Mouse (Mus musculus) MEL (cell line): Measurements from ENCODE around the gene Tmem269. TPM values are rescaled to one million over a fixed set of nuclear protein-coding genes. Genes with fewer than 3 reads are reported as not detected.
A peak's percentile ranks its signal among the peaks of the same experiment; 100 is the strongest.

ENCODE experiments used
- DNase-seq: peaks from one replicate; pipeline ENCODE4 v3.0.0; 2011; ENCODE audit warnings: low read depth, low spot score
- H3K27ac ChIP-seq: 2 replicates; pipeline ENCODE4 v1.5.1; 2012; ENCODE audit warnings: low read depth, mild to moderate bottlenecking, control low read depth, low read length, moderate library complexity; ENCODE audit not compliant: control insufficient read depth
- H3K27me3 ChIP-seq, 2 experiments: fragments of 150-350 bp in 1 of 2; sonication (generic) in 1 of 2; 2 replicates each; pipeline ENCODE4 v1.6.1; 2012; ENCODE audit warnings: low read length in 2 of 2, mild to moderate bottlenecking in 2 of 2, improper control_type of control experiment in 1 of 2, moderate library complexity in 1 of 2; ENCODE audit not compliant: insufficient read depth in 2 of 2, control insufficient read depth in 1 of 2
- H3K36me3 ChIP-seq, 2 experiments: 2 replicates each; pipeline ENCODE4 v1.6.1; 2012 to 2014; ENCODE audit warnings: low read length in 2 of 2, improper control_type of control experiment in 1 of 2, inconsistent platforms in 1 of 2, mild to moderate bottlenecking in 1 of 2; ENCODE audit not compliant: insufficient read depth in 2 of 2, control insufficient read depth in 1 of 2
- H3K4me1 ChIP-seq, 2 experiments: fragments of 150-350 bp in 1 of 2; sonication (generic) in 1 of 2; 2 replicates each; pipeline ENCODE4 v1.6.1; 2012; ENCODE audit warnings: low read length in 2 of 2, improper control_type of control experiment in 1 of 2, mild to moderate bottlenecking in 1 of 2; ENCODE audit not compliant: insufficient read depth in 2 of 2, control insufficient read depth in 1 of 2
- H3K4me3 ChIP-seq, 2 experiments: fragments of 150-350 bp in 1 of 2; sonication (generic) in 1 of 2; 2 replicates each; pipeline ENCODE4 v1.5.1; 2012; ENCODE audit warnings: low read depth in 2 of 2, low read length in 2 of 2, mild to moderate bottlenecking in 2 of 2, moderate library complexity in 2 of 2, control low read depth in 1 of 2, improper control_type of control experiment in 1 of 2; ENCODE audit not compliant: control insufficient read depth in 1 of 2, insufficient read depth in 1 of 2
- H3K79me2 ChIP-seq: 2 replicates; pipeline ENCODE4 v1.6.1; 2012; ENCODE audit warnings: mild to moderate bottlenecking, low read length, moderate library complexity; ENCODE audit not compliant: control insufficient read depth, poor library complexity, insufficient read depth
- H3K9ac ChIP-seq: 2 replicates; pipeline ENCODE4 v1.6.1; 2012; ENCODE audit warnings: low read depth, mild to moderate bottlenecking, control low read depth, low read length, moderate library complexity; ENCODE audit not compliant: control insufficient read depth, poor library complexity, severe bottlenecking
- H3K9me3 ChIP-seq: fragments of 150-350 bp; sonication (generic); replicated peaks from 2 replicates; pipeline ENCODE4 v1.6.1; 2012; ENCODE audit warnings: mild to moderate bottlenecking, low read length, improper control_type of control experiment, moderate library complexity; ENCODE audit not compliant: insufficient read depth
- BHLHE40 ChIP-seq: IDR thresholded peaks from 2 replicates; pipeline ENCODE4 v1.6.1; 2012; ENCODE audit warnings: low read depth, mild to moderate bottlenecking, inconsistent platforms, low read length, improper control_type of control experiment, borderline replicate concordance
- CHD1 ChIP-seq: IDR thresholded peaks from 2 replicates; pipeline ENCODE4 v1.6.1; 2012; ENCODE audit warnings: low read depth, mild to moderate bottlenecking, inconsistent platforms, low read length, improper control_type of control experiment
- CHD2 ChIP-seq: IDR thresholded peaks from 2 replicates; pipeline ENCODE4 v1.6.1; 2011; ENCODE audit warnings: low read length, improper control_type of control experiment
- CTCF ChIP-seq, 3 experiments: IDR thresholded peaks in 2 of 3; conservative IDR thresholded peaks in 1 of 3; 2 replicates each; pipeline ENCODE4 v1.5.1; 2011 to 2012; ENCODE audit warnings: low read length in 3 of 3, low read depth in 2 of 3, mild to moderate bottlenecking in 2 of 3, improper control_type of control experiment in 1 of 3, inconsistent platforms in 1 of 3, mixed read lengths in 1 of 3, moderate library complexity in 1 of 3; ENCODE audit not compliant: control insufficient read depth in 1 of 3, insufficient read depth in 1 of 3, poor library complexity in 1 of 3, severe bottlenecking in 1 of 3
- E2F4 ChIP-seq: IDR thresholded peaks from 2 replicates; pipeline ENCODE4 v1.6.1; 2011; ENCODE audit warnings: low read depth, low read length, improper control_type of control experiment, borderline replicate concordance
- ETS1 ChIP-seq: IDR thresholded peaks from 2 replicates; pipeline ENCODE4 v1.6.1; 2012; ENCODE audit warnings: low read depth, mild to moderate bottlenecking, inconsistent platforms, low read length, improper control_type of control experiment, moderate library complexity
- GABPA ChIP-seq: IDR thresholded peaks from 2 replicates; pipeline ENCODE4 v1.6.1; 2012; ENCODE audit warnings: low read depth, mild to moderate bottlenecking, inconsistent platforms, low read length, improper control_type of control experiment, moderate library complexity
- GATA1 ChIP-seq: IDR thresholded peaks from 2 replicates; pipeline ENCODE4 v1.6.1; 2011; ENCODE audit warnings: low read depth, low read length, improper control_type of control experiment
- JUND ChIP-seq: IDR thresholded peaks from 2 replicates; pipeline ENCODE4 v1.6.1; 2011; ENCODE audit warnings: low read depth, mild to moderate bottlenecking, improper control_type of control experiment, low read length
- KAT2A ChIP-seq: conservative IDR thresholded peaks from 2 replicates; pipeline ENCODE4 v1.6.1; 2012; ENCODE audit warnings: low read depth, low read length, improper control_type of control experiment, inconsistent platforms
- MAX ChIP-seq: IDR thresholded peaks from 2 replicates; pipeline ENCODE4 v1.6.1; 2011; ENCODE audit warnings: low read length, improper control_type of control experiment
- MEF2A ChIP-seq: IDR thresholded peaks from 2 replicates; pipeline ENCODE4 v1.6.1; 2014; ENCODE audit warnings: low read depth, mild to moderate bottlenecking, inconsistent platforms, low read length, improper control_type of control experiment; ENCODE audit not compliant: poor library complexity, insufficient replicate concordance, severe bottlenecking; ENCODE audit errors: extremely low read depth
- NELFE ChIP-seq: IDR thresholded peaks from 2 replicates; pipeline ENCODE4 v1.6.1; 2011; ENCODE audit warnings: low read depth, low read length, improper control_type of control experiment
- NRF1 ChIP-seq: IDR thresholded peaks from 2 replicates; pipeline ENCODE4 v1.6.1; 2014; ENCODE audit warnings: low read depth, mild to moderate bottlenecking, inconsistent platforms, low read length, improper control_type of control experiment, moderate library complexity; ENCODE audit not compliant: poor library complexity, insufficient read depth, severe bottlenecking
- POLR2AphosphoS2 ChIP-seq: IDR thresholded peaks from 2 replicates; pipeline ENCODE4 v1.6.1; 2011; ENCODE audit warnings: low read length, improper control_type of control experiment
- POLR2AphosphoS5 ChIP-seq: IDR thresholded peaks from 2 replicates; pipeline ENCODE4 v1.6.1; 2012; ENCODE audit warnings: low read depth, borderline replicate concordance, mild to moderate bottlenecking, inconsistent platforms, low read length, moderate library complexity, mixed read lengths
- RAD21 ChIP-seq: IDR thresholded peaks from 2 replicates; pipeline ENCODE4 v1.6.1; 2011; ENCODE audit warnings: mild to moderate bottlenecking, low read depth, low read length, improper control_type of control experiment
- SIN3A ChIP-seq: IDR thresholded peaks from 2 replicates; pipeline ENCODE4 v1.6.1; 2012; ENCODE audit warnings: low read length, improper control_type of control experiment, inconsistent platforms
- SMC3 ChIP-seq: IDR thresholded peaks from 2 replicates; pipeline ENCODE4 v1.6.1; 2011; ENCODE audit warnings: low read depth, low read length, improper control_type of control experiment
- TBP ChIP-seq: IDR thresholded peaks from 2 replicates; pipeline ENCODE4 v1.8.0; 2011; ENCODE audit warnings: low read depth, low read length, improper control_type of control experiment
- TCF12 ChIP-seq: IDR thresholded peaks from 2 replicates; pipeline ENCODE4 v1.6.1; 2014; ENCODE audit warnings: low read depth, mild to moderate bottlenecking, inconsistent platforms, low read length, improper control_type of control experiment, moderate library complexity
- UBTF ChIP-seq: IDR thresholded peaks from 2 replicates; pipeline ENCODE4 v1.6.1; 2012; ENCODE audit warnings: low read depth, mild to moderate bottlenecking, inconsistent platforms, low read length, improper control_type of control experiment, moderate library complexity, borderline replicate concordance; ENCODE audit not compliant: insufficient read depth
- ZC3H11A ChIP-seq: IDR thresholded peaks from 2 replicates; pipeline ENCODE4 v1.6.1; 2012; ENCODE audit warnings: low read depth, mild to moderate bottlenecking, inconsistent platforms, low read length, improper control_type of control experiment
- ZKSCAN1 ChIP-seq: IDR thresholded peaks from 2 replicates; pipeline ENCODE4 v1.6.1; 2012; ENCODE audit warnings: low read depth, mild to moderate bottlenecking, inconsistent platforms, low read length, improper control_type of control experiment, moderate library complexity
- ZNF384 ChIP-seq: IDR thresholded peaks from 2 replicates; pipeline ENCODE4 v1.6.1; 2012; ENCODE audit warnings: low read depth, mild to moderate bottlenecking, inconsistent platforms, low read length, improper control_type of control experiment
- polyA plus RNA-seq, 2 experiments: library from polyadenylated mRNA; stranded (reverse) in 1 of 2; unstranded in 1 of 2; fragments of >175 nt in 1 of 2; fragments of >200 nt in 1 of 2; gene quantifications; 2 replicates each; pipeline versions ENCODE4 v1.2.1 to v1.2.4; 2012; ENCODE audit warnings: low replicate concordance in 2 of 2, low read depth in 1 of 2; ENCODE audit not compliant: insufficient read length in 2 of 2, insufficient read depth in 1 of 2, missing spikeins in 1 of 2
- total RNA-seq: library from RNA; depleted of rRNA; stranded (reverse); fragments of 300-350 nt; gene quantifications from 2 replicates; pipeline ENCODE4 v1.2.3, GENCODE M21; 2012

Tmem269 gene
- total and polyA plus RNA-seq, 3 experiments = 0.07 TPM; not detected in 2

DNA sequence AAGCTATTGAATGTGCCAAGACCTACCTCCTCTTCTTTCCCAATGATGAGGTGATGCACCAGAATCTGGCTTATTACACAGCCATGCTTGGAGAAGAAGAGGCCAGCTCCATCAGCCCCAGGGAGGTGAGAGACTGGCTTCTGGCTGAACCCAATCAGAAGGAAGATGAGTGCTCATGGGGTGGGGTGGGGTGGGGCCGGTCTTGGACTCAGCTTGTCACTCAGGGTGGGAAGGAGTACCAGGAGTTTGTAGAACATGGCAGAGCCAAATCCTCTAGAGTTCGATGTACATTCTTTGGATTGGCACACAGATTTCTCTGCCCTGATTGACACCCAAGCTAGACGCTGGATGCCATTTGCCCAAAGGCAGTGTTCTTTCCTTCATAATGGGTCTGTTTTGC, 20.6 kb upstream of the Tmem269 start:
- Histone ChIP-seq H3K27ac (no peak overlapping the region), H3K4me3 (no peak overlapping the region), H3K79me2 (peaks cover 2% of the 10 kb centered on the region; the same call in 1 of the 2 replicates), H3K36me3 (peaks cover 0 to 7% of the 10 kb centered on the region in 2 experiments; a peak in 3 of 4 replicates), H3K9ac (no peak overlapping the region; the same call in 1 of the 2 replicates), H3K27me3 (no peaks in the 10 kb centered on the region)
- no peak for DNase-seq
- TF ChIP-seq GATA1 = no peak
- TF ChIP-seq CHD2 = no peak
- TF ChIP-seq CHD1 = no peak
- no peak for TF ChIP-seq TCF12
- TF ChIP-seq SMC3 = no peak
- TF ChIP-seq ZKSCAN1 = no peak
- no peak for TF ChIP-seq ZC3H11A
- no peak for TF ChIP-seq ETS1
- no peak for TF ChIP-seq TBP
- TF ChIP-seq ZNF384 = no peak
- no peak for TF ChIP-seq NRF1
- TF ChIP-seq CTCF (IDR thresholded peaks at IDR 0.05 in 2 of 3, conservative IDR thresholded peaks at IDR 0.05 in 1 of 3; ENCODE audit: control insufficient read depth in 1 of 3, insufficient read depth in 1 of 3, low read depth in 2 of 3, low read length in 3 of 3, poor library complexity in 1 of 3, severe bottlenecking in 1 of 3) = no peak
- TF ChIP-seq, all 39 proteins: peak for 0
- no peaks in the 10 kb centered on the region for H3K9me3 ChIP-seq
- H3K4me1 ChIP-seq = no peaks in the 10 kb centered on the region; a peak in 2 of 4 replicates

GRCm38 (mm10) chr4:119234348-119234747, 16.3 kb upstream of the Tmem269 start:
- Histone ChIP-seq H3K9me3 (no peaks in the 10 kb centered on the region), H3K36me3 (peaks cover 0 to 13% of the 10 kb centered on the region in 2 experiments; a peak in 2 of 4 replicates), H3K4me1 (peaks cover 3 to 4% of the 10 kb centered on the region in 2 experiments; a peak in 2 of 4 replicates), H3K27ac (no peak overlapping the region), H3K4me3 (peak overlapping the region in 1 of 2 experiments; percentile 92; a peak in 3 of 4 replicates), H3K9ac (peak overlapping the region; percentile 84; the same call in 1 of the 2 replicates), H3K79me2 (peaks cover 14% of the 10 kb centered on the region), H3K27me3 (no peaks in the 10 kb centered on the region)
- DNase-seq = no peak
- TF ChIP-seq SMC3 (no peak), MAX (no peak), CHD2 (no peak), JUND (no peak), SIN3A (no peak), RAD21 (no peak), E2F4 (no peak), ZNF384 (no peak), UBTF (no peak), NELFE (no peak), CTCF (IDR thresholded peaks at IDR 0.05 in 2 of 3, conservative IDR thresholded peaks at IDR 0.05 in 1 of 3; ENCODE audit: control insufficient read depth in 1 of 3, insufficient read depth in 1 of 3, low read depth in 2 of 3, low read length in 3 of 3, poor library complexity in 1 of 3, severe bottlenecking in 1 of 3) (no peak), KAT2A (no peak), POLR2AphosphoS2 (no peak), CHD1 (no peak), GABPA (no peak), GATA1 (no peak), TBP (no peak), MEF2A (no peak), BHLHE40 (no peak), POLR2AphosphoS5 (no peak)
